Comparison of ENCODE assay signal across 8 mouse cellular contexts in the genomic region with DNA sequence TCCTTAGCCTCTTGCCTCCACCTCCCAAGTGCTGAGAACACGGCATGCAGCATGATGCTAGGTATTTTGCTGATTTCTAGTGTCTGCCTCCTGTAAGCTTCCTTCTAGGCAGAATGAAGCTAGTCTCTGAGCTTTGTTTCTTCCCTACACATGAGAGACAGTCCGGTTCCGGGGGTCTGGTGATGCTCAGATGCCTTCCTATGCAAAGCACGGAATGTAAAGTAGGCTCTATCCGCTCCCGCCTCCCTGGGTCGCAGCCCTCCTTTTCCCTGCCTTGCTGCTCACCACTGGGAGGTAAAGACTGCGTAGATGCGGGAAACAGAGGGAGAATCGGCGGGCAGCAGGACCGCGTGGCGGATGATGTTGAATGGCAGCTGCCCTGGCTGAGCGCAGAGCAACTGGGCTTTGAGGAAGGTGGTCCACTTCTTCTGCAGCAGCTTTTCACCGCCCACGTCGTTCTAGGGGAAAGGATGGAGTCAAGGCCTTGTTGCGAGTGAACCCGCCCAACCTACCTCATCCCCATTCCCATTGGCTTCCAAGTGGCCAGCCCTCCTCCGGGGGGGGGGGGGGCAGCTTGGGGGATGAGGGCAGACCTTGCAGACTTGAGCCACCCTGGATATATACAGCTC. TPM values are rescaled to one million over a fixed set of nuclear protein-coding genes. Genes with fewer than 3 reads are reported as not detected.
DNase-seq lines count a peak whose midpoint lies in the region; ATAC-seq and TF ChIP-seq lines count a peak whose summit lies in the region.

No protein-coding gene starts in this region.

- peak overlapping the region; percentile 33 for H3K4me3 ChIP-seq in kidney, embryonic 14.5 days (ENCODE audit: low read length)
- peak overlapping the region; percentile 23 for H3K4me3 ChIP-seq in forebrain, embryonic 16.5 days (replicated peaks; ENCODE audit: low read length)
- H3K4me3 ChIP-seq in intestine, postnatal 0 days (ENCODE audit: low read depth, low read length) = no peak overlapping the region
- peak overlapping the region; percentile 3; the same call in 1 of the 2 replicates for H3K4me3 ChIP-seq in olfactory bulb, adult 2 months (ENCODE audit: insufficient read depth, low read depth, low read length)

- TF ChIP-seq POLR2A in olfactory bulb, adult 2 months (IDR thresholded peaks at IDR 0.05; ENCODE audit: insufficient read depth, low read depth, low read length) = no peak

- H3K9ac ChIP-seq in kidney, embryonic 14.5 days (ENCODE audit: low read depth, low read length) = peak overlapping the region; percentile 55
- peak overlapping the region; percentile 38; the same call in 1 of the 2 replicates for H3K9ac ChIP-seq in forebrain, embryonic 16.5 days (replicated peaks; ENCODE audit: low read depth, low read length)
- no peak overlapping the region for H3K9ac ChIP-seq in intestine, postnatal 0 days (ENCODE audit: low read depth, low read length)

- DNase-seq in kidney, adult 8-10 months = no peak
- peak; percentile 63 for DNase-seq in cerebellum, adult 11 months
- no peak for DNase-seq in thymus, postnatal 0 days (ENCODE audit: low spot score)
- no peak for DNase-seq in frontal cortex, postnatal 25 days (ENCODE audit: low spot score in 2 of 2)

- H3K36me3 ChIP-seq in kidney, embryonic 14.5 days (ENCODE audit: control insufficient read depth, insufficient read depth, low read length) = no peaks in the 10 kb centered on the region
- H3K36me3 ChIP-seq in forebrain, embryonic 16.5 days (ENCODE audit: control insufficient read depth, insufficient read depth) = no peaks in the 10 kb centered on the region
- peaks cover 39% of the 10 kb centered on the region for H3K36me3 ChIP-seq in intestine, postnatal 0 days (ENCODE audit: control insufficient read depth, insufficient read depth)

- no peaks in the 10 kb centered on the region for H3K27me3 ChIP-seq in kidney, embryonic 14.5 days (ENCODE audit: control insufficient read depth, insufficient read depth, low read length)
- no peaks in the 10 kb centered on the region for H3K27me3 ChIP-seq in forebrain, embryonic 16.5 days (replicated peaks; ENCODE audit: control insufficient read depth, insufficient read depth, low read length)
- H3K27me3 ChIP-seq in intestine, postnatal 0 days (replicated peaks; ENCODE audit: control insufficient read depth, insufficient read depth, low read length) = no peaks in the 10 kb centered on the region

- H3K9me3 ChIP-seq in kidney, embryonic 14.5 days (ENCODE audit: control insufficient read depth, low read length) = no peaks in the 10 kb centered on the region
- no peaks in the 10 kb centered on the region for H3K9me3 ChIP-seq in forebrain, embryonic 16.5 days (ENCODE audit: control insufficient read depth, low read length)
- H3K9me3 ChIP-seq in intestine, postnatal 0 days (ENCODE audit: control insufficient read depth) = no peaks in the 10 kb centered on the region

- no peak for TF ChIP-seq CTCF in intestine, postnatal 0 days (IDR thresholded peaks at IDR 0.05; ENCODE audit: low read depth)
- TF ChIP-seq CTCF in olfactory bulb, adult 2 months (IDR thresholded peaks at IDR 0.05; ENCODE audit: insufficient read depth, low read depth, low read length) = no peak

- WGBS in kidney, embryonic 14.5 days = 7% methylated on average over 21 of the region's 21 CpGs
- WGBS in forebrain, embryonic 16.5 days = 7% methylated on average over 21 of the region's 21 CpGs
- WGBS in intestine, postnatal 0 days = 48% methylated on average over 21 of the region's 21 CpGs
- WGBS in olfactory bulb, adult 2 months = 39% methylated on average over 21 of the region's 21 CpGs

- H3K4me2 ChIP-seq in kidney, embryonic 14.5 days (replicated peaks; ENCODE audit: low read depth, low read length) = peak overlapping the region; percentile 45
- H3K4me2 ChIP-seq in forebrain, embryonic 16.5 days (ENCODE audit: low read length) = peak overlapping the region; percentile 44
- peak overlapping the region; percentile 33 for H3K4me2 ChIP-seq in intestine, postnatal 0 days (replicated peaks; ENCODE audit: low read depth)

- peak; percentile 77 for ATAC-seq in kidney, embryonic 14.5 days (ENCODE audit: low FRiP score, low TSS enrichment)
- peak; percentile 62; the same call in 1 of the 2 replicates for ATAC-seq in forebrain, embryonic 16.5 days
- no peak for ATAC-seq in intestine, postnatal 0 days

- H3K27ac ChIP-seq in kidney, embryonic 14.5 days (ENCODE audit: low read depth, low read length) = no peak overlapping the region
- no peak overlapping the region for H3K27ac ChIP-seq in forebrain, embryonic 16.5 days (ENCODE audit: low read length)
- H3K27ac ChIP-seq in intestine, postnatal 0 days (ENCODE audit: low read depth, low read length) = peak overlapping the region; percentile 92
- H3K27ac ChIP-seq in olfactory bulb, adult 2 months (ENCODE audit: insufficient read depth, low read depth, low read length) = no peak overlapping the region

- H3K4me1 ChIP-seq in kidney, embryonic 14.5 days (ENCODE audit: control insufficient read depth, insufficient read depth, low read length) = peaks cover 12% of the 10 kb centered on the region; the same call in 1 of the 2 replicates
- peaks cover 8% of the 10 kb centered on the region; the same call in 1 of the 2 replicates for H3K4me1 ChIP-seq in forebrain, embryonic 16.5 days (replicated peaks; ENCODE audit: control insufficient read depth, insufficient read depth, low read length)
- peaks cover 26% of the 10 kb centered on the region for H3K4me1 ChIP-seq in intestine, postnatal 0 days (replicated peaks; ENCODE audit: control insufficient read depth, insufficient read depth, low read length)
- H3K4me1 ChIP-seq in olfactory bulb, adult 2 months (ENCODE audit: control insufficient read depth, insufficient read depth, low read length) = peaks cover 10% of the 10 kb centered on the region; the same call in 1 of the 2 replicates

RNA-seq across cellular contexts. Expression of a gene that starts 11.5 kb away (rescaled TPM):
- polyA plus RNA-seq in kidney, embryonic 14.5 days (2014; fragmentation: Nextera tagmentation; extraction: Ambion mirVana) = 5.7 and 10.0 TPM in 2 replicates
- polyA plus RNA-seq in forebrain, embryonic 16.5 days (2015; fragmentation: Nextera tagmentation; extraction: Ambion mirVana) = 16.5 and 25.8 TPM in 2 replicates
- 93.1 and 101 TPM in 2 replicates for polyA plus RNA-seq in intestine, postnatal 0 days (2015; fragmentation: Nextera tagmentation; extraction: Ambion mirVana)
- polyA plus RNA-seq in olfactory bulb, adult 2 months (2012; ENCODE audit: insufficient read depth, insufficient read length, low replicate concordance, missing spikeins) = not detected in 2 replicates
- polyA plus RNA-seq in thymus, postnatal 0 days (2015; fragmentation: Nextera tagmentation; extraction: Ambion mirVana) = 14.6 and 15.1 TPM in 2 replicates

RNA-seq across cellular contexts. Expression of a gene that starts 24.6 kb away (rescaled TPM):
- 13.1 and 19.4 TPM in 2 replicates for polyA plus RNA-seq in kidney, embryonic 14.5 days (2014; fragmentation: Nextera tagmentation; extraction: Ambion mirVana)
- 36.2 and 37.1 TPM in 2 replicates for polyA plus RNA-seq in forebrain, embryonic 16.5 days (2015; fragmentation: Nextera tagmentation; extraction: Ambion mirVana)
- polyA plus RNA-seq in intestine, postnatal 0 days (2015; fragmentation: Nextera tagmentation; extraction: Ambion mirVana) = 30.4 and 31.7 TPM in 2 replicates
- not detected in 2 replicates for polyA plus RNA-seq in olfactory bulb, adult 2 months (2012; ENCODE audit: insufficient read depth, insufficient read length, low replicate concordance, missing spikeins)
- polyA plus RNA-seq in thymus, postnatal 0 days (2015; fragmentation: Nextera tagmentation; extraction: Ambion mirVana) = 9.6 and 12.3 TPM in 2 replicates

RNA-seq across cellular contexts. Expression of a gene that starts 39.4 kb away (rescaled TPM):
- 169 and 181 TPM in 2 replicates for polyA plus RNA-seq in kidney, embryonic 14.5 days (2014; fragmentation: Nextera tagmentation; extraction: Ambion mirVana)
- 45.1 and 45.5 TPM in 2 replicates for polyA plus RNA-seq in forebrain, embryonic 16.5 days (2015; fragmentation: Nextera tagmentation; extraction: Ambion mirVana)
- 61.2 and 62.5 TPM in 2 replicates for polyA plus RNA-seq in intestine, postnatal 0 days (2015; fragmentation: Nextera tagmentation; extraction: Ambion mirVana)
- not detected in 2 replicates for polyA plus RNA-seq in olfactory bulb, adult 2 months (2012; ENCODE audit: insufficient read depth, insufficient read length, low replicate concordance, missing spikeins)
- 144 and 151 TPM in 2 replicates for polyA plus RNA-seq in thymus, postnatal 0 days (2015; fragmentation: Nextera tagmentation; extraction: Ambion mirVana)
